Mouse (Mus musculus): ENCODE data around the gene Ppp4r2.

DNA sequence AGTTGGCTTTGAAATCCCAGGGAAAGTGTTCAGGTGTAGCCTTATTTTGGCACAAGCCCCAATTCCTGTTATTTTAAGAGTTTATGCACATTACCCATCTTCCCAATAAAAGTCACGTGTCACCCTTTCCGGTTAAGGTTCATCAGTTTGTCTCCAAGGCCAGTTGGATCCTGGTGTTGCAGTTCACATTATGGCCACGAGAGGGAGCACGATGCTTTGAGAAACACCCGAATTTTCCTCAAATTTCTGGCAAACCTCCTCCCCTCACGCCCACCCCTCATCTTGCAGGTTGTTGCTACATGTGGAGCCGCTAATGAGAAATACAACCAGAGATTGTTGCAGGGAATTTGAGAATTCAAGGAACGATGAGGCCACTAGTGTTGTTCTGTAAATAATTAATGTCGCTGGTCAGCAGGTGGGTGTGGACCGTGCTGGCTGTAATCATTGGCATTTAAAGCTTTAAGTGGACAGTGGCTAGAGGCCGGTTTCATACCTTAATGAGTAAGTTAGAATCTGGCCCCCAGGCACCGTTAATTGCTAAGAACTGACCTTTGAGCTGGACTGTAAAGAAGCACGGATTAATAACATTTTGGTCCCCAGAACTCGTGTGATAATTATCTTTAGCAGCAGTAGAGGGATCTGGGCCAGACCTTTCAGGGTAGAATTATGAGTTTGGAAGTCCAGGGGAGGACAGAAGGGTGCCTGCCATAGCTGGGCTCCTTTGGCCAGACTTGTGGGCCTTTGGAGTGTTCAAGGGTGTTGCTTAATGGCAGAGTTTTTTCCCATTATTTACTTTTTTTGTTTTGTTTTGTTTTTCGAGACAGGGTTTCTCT is 49.2 kb downstream of the Ppp4r2 start:
- TF ChIP-seq POLR2A (IDR thresholded peaks at IDR 0.05; ENCODE audit: low read depth, low read length) (no peak), CTCF (IDR thresholded peaks at IDR 0.05; ENCODE audit: extremely low read depth, insufficient read length, insufficient replicate concordance, low read depth, low read length) (peak; percentile 99; the same call in 1 of the 2 replicates)
